Mouse (Mus musculus): ENCODE measurements at regions not wholly inside any gene's neighbourhood (a gene's known extent, or its start where the extent isn't known, plus 50 kb on each side); places are given as distances from the start of the nearest gene placed in this dataset.

DNA sequence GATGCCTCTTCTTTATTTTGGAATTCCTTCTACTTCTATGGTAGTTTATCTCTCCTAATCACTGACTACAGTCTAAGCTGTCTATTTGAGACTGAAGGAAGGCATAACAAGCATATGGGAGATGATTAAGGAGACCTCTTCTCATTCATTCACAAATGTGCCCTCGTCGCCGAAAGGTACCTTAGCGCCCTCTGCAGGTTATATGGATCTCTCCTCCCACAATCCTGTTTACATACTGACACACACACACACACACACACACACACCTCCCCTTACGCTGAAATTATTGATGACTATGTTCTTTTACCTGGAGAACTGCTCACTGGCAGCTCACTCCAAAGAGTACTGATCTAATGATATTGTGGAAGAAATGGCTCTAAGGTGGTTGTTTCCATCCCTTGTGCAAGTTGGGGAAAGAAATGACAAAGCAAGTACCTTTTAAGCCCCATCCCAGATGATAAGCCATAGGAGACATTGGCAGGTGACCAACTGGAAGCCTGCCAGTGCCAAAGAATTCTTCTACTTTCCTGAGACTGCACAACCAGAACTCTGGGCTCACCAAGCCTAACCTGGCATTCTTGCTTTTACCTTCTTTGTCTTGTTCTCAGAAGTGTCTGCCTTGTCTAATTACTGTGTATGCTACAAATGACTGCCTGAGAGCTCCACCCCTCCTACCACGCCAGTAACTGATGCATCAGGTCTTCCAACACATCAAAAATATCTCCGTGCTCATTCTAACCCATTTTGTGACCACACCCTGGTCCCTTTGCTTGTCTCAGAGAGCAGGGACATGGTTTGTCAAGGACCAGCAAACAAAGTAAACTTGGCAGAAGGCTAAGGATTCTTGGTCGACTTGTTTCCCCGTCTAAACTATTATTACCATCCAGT lies 227.8 kb upstream of the Adgrl2 start:
- TF ChIP-seq CTCF (IDR thresholded peaks at IDR 0.05): peak; percentile 46
- no peak for TF ChIP-seq EP300 (IDR thresholded peaks at IDR 0.05)

All from lung, postnatal 0 days (tissue).